Mouse (Mus musculus) liver, embryonic 16.5 days (tissue): ENCODE data around the gene Zfp932. TPM values are rescaled to one million over a fixed set of nuclear protein-coding genes. Genes with fewer than 3 reads are reported as not detected.
"Not testable (repeated sequence)": the region's sequence is repeated elsewhere in the genome, so short reads cannot be mapped to it uniquely, and the experiment has no call there.

ENCODE experiments used
- ATAC-seq: fragments of 200-750 bp; cut with Nextera tagmentation; 2 replicates; pipeline ENCODE4 v1.8.0; 2017; ENCODE audit warnings: low read depth, mild to moderate bottlenecking, moderate number of reproducible peaks, moderate library complexity
- H3K27ac ChIP-seq: fragments of 300-500 bp; sonication (generic); 2 replicates; pipeline ENCODE4 v1.5.1; 2014; ENCODE audit warnings: mild to moderate bottlenecking, low read length
- H3K27me3 ChIP-seq: fragments of 300-500 bp; sonication (generic); 2 replicates; pipeline ENCODE4 v1.6.1; 2014; ENCODE audit warnings: low read depth, low read length, mixed read lengths; ENCODE audit not compliant: control insufficient read depth, insufficient read depth
- H3K36me3 ChIP-seq: fragments of 300-500 bp; sonication (generic); 2 replicates; pipeline ENCODE4 v1.6.1; 2014; ENCODE audit warnings: mild to moderate bottlenecking; ENCODE audit not compliant: control insufficient read depth, insufficient read depth
- H3K4me1 ChIP-seq: fragments of 300-500 bp; sonication (generic); 2 replicates; pipeline ENCODE4 v1.6.1; 2014; ENCODE audit warnings: low read depth, low read length, mixed read lengths; ENCODE audit not compliant: control insufficient read depth
- H3K4me2 ChIP-seq: fragments of 300-500 bp; sonication (generic); 2 replicates; pipeline ENCODE4 v1.6.1; 2014; ENCODE audit warnings: low read depth, low read length, mixed read lengths
- H3K4me3 ChIP-seq: fragments of 300-500 bp; sonication (generic); 2 replicates; pipeline ENCODE4 v1.5.1; 2014; ENCODE audit warnings: low read depth, mild to moderate bottlenecking, low read length
- H3K9ac ChIP-seq: fragments of 300-500 bp; sonication (generic); 2 replicates; pipeline ENCODE4 v1.6.1; 2014; ENCODE audit warnings: low read depth, low read length
- H3K9me3 ChIP-seq: fragments of 300-500 bp; sonication (generic); replicated peaks from 2 replicates; pipeline ENCODE4 v1.6.1; 2016; ENCODE audit warnings: low read length; ENCODE audit not compliant: control insufficient read depth
- WGBS: fragments of 180-500 bp; shearing (Covaris S2); extraction: QIAGEN DNeasy Blood & Tissue Kit; methylation state at CpG from one replicate; pipeline ENCODE4 v1.1.7; 2014; ENCODE audit not compliant: insufficient replicate concordance; 5-methylcytosine and 5-hydroxymethylcytosine counted together
- polyA plus RNA-seq: library from polyadenylated mRNA; unstranded; fragments of >200 nt; fragmentation: Nextera tagmentation; extraction: Ambion mirVana; gene quantifications from 2 replicates; pipeline ENCODE4 v1.2.1, GENCODE M21; 2015

The Zfp932 gene
- polyA plus RNA-seq, result 4.6 and 5.2 TPM in 2 replicates

GRCm38 (mm10) chr5:109996026-109996937, at the start of gene Zfp932:
TSS of gene Zfp932 (plus strand) at chr5:109996521.
- H3K9me3 ChIP-seq, H3K9ac ChIP-seq, H3K4me3 ChIP-seq, H3K27ac ChIP-seq, H3K4me1 ChIP-seq, H3K36me3 ChIP-seq, H3K27me3 ChIP-seq, H3K4me2 ChIP-seq: not testable (repeated sequence)
- WGBS, result no CpG with 5 or more reads among the region's 24 CpGs
- ATAC-seq, result peak; percentile 50; the same call in 1 of the 2 replicates

- Histone ChIP-seq H3K36me3 (no peaks in the 10 kb centered on the region), H3K4me3 (no peak overlapping the region), H3K9me3 (no peaks in the 10 kb centered on the region), H3K4me2 (no peak overlapping the region), H3K27me3 (no peaks in the 10 kb centered on the region), H3K9ac (no peak overlapping the region), H3K27ac (no peak overlapping the region), H3K4me1 (no peaks in the 10 kb centered on the region)
- no peak for ATAC-seq
- WGBS, result no CpG with 5 or more reads among the region's 1 CpGs
These were observed 46.0 kb upstream of the Zfp932 start for GRCm38 (mm10) chr5:109950281-109950680.

GRCm38 (mm10) chr5:109980743-109981142, 15.6 kb upstream of the Zfp932 start:
- ATAC-seq, H3K4me3 ChIP-seq, H3K27me3 ChIP-seq, H3K4me1 ChIP-seq, H3K36me3 ChIP-seq, H3K9me3 ChIP-seq, H3K27ac ChIP-seq, H3K4me2 ChIP-seq, H3K9ac ChIP-seq: not testable (repeated sequence)
- WGBS, result no CpG with 5 or more reads among the region's 2 CpGs

- H3K9me3 ChIP-seq, H3K9ac ChIP-seq, H3K4me2 ChIP-seq, H3K4me3 ChIP-seq, ATAC-seq, H3K27me3 ChIP-seq, H3K36me3 ChIP-seq, H3K4me1 ChIP-seq, H3K27ac ChIP-seq: not testable (repeated sequence)
- no CpG with 5 or more reads among the region's 10 CpGs for WGBS
These were observed 860 bp upstream of the Zfp932 start for GRCm38 (mm10) chr5:109995461-109995860.

- WGBS, result 72% methylated on average over 10 of the region's 10 CpGs
- H3K9me3 ChIP-seq, H3K36me3 ChIP-seq, H3K4me3 ChIP-seq, H3K4me1 ChIP-seq, H3K4me2 ChIP-seq, H3K27ac ChIP-seq, H3K27me3 ChIP-seq, H3K9ac ChIP-seq, ATAC-seq: not testable (repeated sequence)
These were observed 19.5 kb downstream of the Zfp932 start for GRCm38 (mm10) chr5:110015775-110016174.

- Histone ChIP-seq H3K27ac (no peak overlapping the region), H3K4me1 (no peaks in the 10 kb centered on the region), H3K4me2 (peak overlapping the region; percentile 50), H3K36me3 (no peaks in the 10 kb centered on the region), H3K9me3 (no peaks in the 10 kb centered on the region), H3K27me3 (no peaks in the 10 kb centered on the region), H3K9ac (no peak overlapping the region), H3K4me3 (no peak overlapping the region)
- WGBS, result 51% methylated on average over 9 of the region's 9 CpGs
- ATAC-seq, result no peak
These were observed 27.0 kb downstream of the Zfp932 start for GRCm38 (mm10) chr5:110023273-110023672.

GRCm38 (mm10) chr5:110023694-110024427, 27.5 kb downstream of the Zfp932 start:
- 29% methylated on average over 8 of the region's 8 CpGs for WGBS
- peak; percentile 39 for ATAC-seq
- not testable (repeated sequence) for H3K4me3 ChIP-seq, H3K9me3 ChIP-seq, H3K9ac ChIP-seq, H3K27ac ChIP-seq, H3K4me1 ChIP-seq, H3K27me3 ChIP-seq, H3K36me3 ChIP-seq
- H3K4me2 ChIP-seq, result peak overlapping the region; percentile 50

GRCm38 (mm10) chr5:110057637-110058408, 61.5 kb downstream of the Zfp932 start:
- H3K4me3 ChIP-seq, result peak overlapping the region; percentile 79
- 1% methylated on average over 19 of the region's 19 CpGs for WGBS
- H3K9ac ChIP-seq, result peak overlapping the region; percentile 76
- peak; percentile 97 for ATAC-seq
- peak overlapping the region; percentile 77 for H3K27ac ChIP-seq
- H3K36me3 ChIP-seq, result no peaks in the 10 kb centered on the region
- no peaks in the 10 kb centered on the region for H3K4me1 ChIP-seq
- no peaks in the 10 kb centered on the region for H3K27me3 ChIP-seq
- H3K4me2 ChIP-seq, result peak overlapping the region; percentile 67
- H3K9me3 ChIP-seq, result no peaks in the 10 kb centered on the region
